In the genomic region with DNA sequence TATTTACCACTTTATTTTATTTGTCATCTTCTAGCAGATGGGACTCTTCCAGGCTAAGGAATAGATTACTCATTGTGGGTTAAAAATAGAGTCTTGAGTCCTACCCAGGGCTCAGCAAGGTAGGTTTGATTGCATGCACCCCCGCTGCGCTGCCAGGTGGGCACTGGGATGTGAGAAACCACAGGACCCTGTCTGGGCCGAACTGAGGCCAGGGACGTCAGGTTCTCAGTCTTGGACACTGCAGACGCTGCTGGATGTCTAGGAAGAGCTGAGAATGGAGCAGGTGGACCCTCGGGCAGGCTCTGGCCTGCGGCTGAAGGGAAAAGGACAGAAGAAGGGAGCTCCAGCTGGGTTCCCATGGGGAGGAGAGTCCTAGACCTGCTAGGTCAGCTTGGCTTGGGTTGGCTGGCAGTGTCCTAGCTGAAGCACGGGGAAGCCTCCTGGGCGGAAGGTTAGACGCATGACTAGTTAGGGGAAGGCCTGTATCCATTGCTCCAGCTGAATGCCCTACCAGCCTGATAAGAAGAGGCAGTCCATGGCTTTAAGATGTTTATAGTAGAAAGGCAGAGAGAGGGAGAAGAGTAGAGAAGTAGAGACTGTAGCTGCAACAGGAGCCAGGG, we compare ENCODE assay signal across 18 mouse cellular contexts.
DNase-seq lines count a peak whose midpoint lies in the region; ATAC-seq and TF ChIP-seq lines count a peak whose summit lies in the region.
"Had no signal": no experiment of that assay in that cellular context is flagged by ENCODE, and none has a peak within 500 bp of the region (broad histone marks: within the 10 kb centered on the region; RNA-seq: fewer than 3 reads in every experiment).

No protein-coding gene starts in this region.

- H3K4me1 ChIP-seq in heart, embryonic 10.5 days = peaks cover 43% of the 10 kb centered on the region
- H3K4me1 ChIP-seq in neural tube, embryonic 12.5 days = peaks cover 11% of the 10 kb centered on the region

- H3K9ac ChIP-seq in neural tube, embryonic 12.5 days = no peak overlapping the region
- H3K9ac ChIP-seq: forebrain, embryonic 15.5 days; hindbrain, embryonic 15.5 days; limb, embryonic 12.5 days; liver, embryonic 14.5 days; midbrain, embryonic 12.5 days had no signal

- no peak for DNase-seq in heart, embryonic 10.5 days (ENCODE audit: low spot score)
- DNase-seq in heart, postnatal 36 days = no peak
- DNase-seq in neural tube, embryonic 10.5 days (ENCODE audit: extremely low spot score, low spot score) = no peak
- peak; percentile 68 to 74 for DNase-seq in cerebellum, postnatal 14 days
- no peak for DNase-seq in layer of hippocampus, adult 2 months (ENCODE audit: low spot score in 2 of 2)
- no peak for DNase-seq in liver
- DNase-seq in adrenal gland, postnatal 25 days = no peak
- DNase-seq: layer of hippocampus, adult 9-11 months; retina, postnatal 1 day had no signal

- H3K4me2 ChIP-seq in neural tube, embryonic 12.5 days (replicated peaks) = no peak overlapping the region
- H3K4me2 ChIP-seq: forebrain, embryonic 15.5 days; hindbrain, embryonic 15.5 days; limb, embryonic 12.5 days; midbrain, embryonic 12.5 days had no signal

- no peak overlapping the region for H3K4me3 ChIP-seq in heart, embryonic 10.5 days
- no peak overlapping the region for H3K4me3 ChIP-seq in neural tube, embryonic 12.5 days
- no peak overlapping the region for H3K4me3 ChIP-seq in layer of hippocampus, adult 2 months
- H3K4me3 ChIP-seq: embryonic facial prominence, embryonic 10.5 days; forebrain, embryonic 15.5 days; hindbrain, embryonic 15.5 days; limb, embryonic 12.5 days; midbrain, embryonic 12.5 days; myocyte had no signal

- ATAC-seq in neural tube, embryonic 12.5 days (ENCODE audit: low FRiP score, low read depth) = no peak
- ATAC-seq: forebrain, embryonic 15.5 days; intestine, postnatal 0 days had no signal

- 92% methylated on average over 10 of the region's 10 CpGs for WGBS in heart, embryonic 10.5 days
- whole genome bisulfite sequencing in neural tube, embryonic 12.5 days = 92% methylated on average over 10 of the region's 10 CpGs

- intact Hi-C loops in heart, postnatal 36 days (cut with DNase I) = no loop called here

- H3K27ac ChIP-seq in heart, embryonic 10.5 days = peak overlapping the region; percentile 24
- H3K27ac ChIP-seq in neural tube, embryonic 12.5 days = 0 out of 2 replicates have a peak overlapping the region, but pooled peaks have one; percentile 2
- no peak overlapping the region for H3K27ac ChIP-seq in layer of hippocampus, adult 2 months
- H3K27ac ChIP-seq: embryonic facial prominence, embryonic 10.5 days; forebrain, embryonic 15.5 days; hindbrain, embryonic 15.5 days; limb, embryonic 12.5 days; liver, embryonic 14.5 days; midbrain, embryonic 12.5 days had no signal

- H3K36me3 ChIP-seq in heart, embryonic 10.5 days = no peaks in the 10 kb centered on the region
- no peaks in the 10 kb centered on the region for H3K36me3 ChIP-seq in neural tube, embryonic 12.5 days
- H3K36me3 ChIP-seq: forebrain, embryonic 15.5 days; hindbrain, embryonic 15.5 days; limb, embryonic 12.5 days; midbrain, embryonic 12.5 days had no signal

- no peaks in the 10 kb centered on the region for H3K9me3 ChIP-seq in heart, embryonic 10.5 days
- no peaks in the 10 kb centered on the region for H3K9me3 ChIP-seq in neural tube, embryonic 12.5 days
- H3K9me3 ChIP-seq: embryonic facial prominence, embryonic 10.5 days; forebrain, embryonic 15.5 days; hindbrain, embryonic 15.5 days; limb, embryonic 12.5 days; midbrain, embryonic 12.5 days had no signal

- no peak for TF ChIP-seq CTCF in layer of hippocampus, adult 2 months (conservative IDR thresholded peaks at IDR 0.05)

- H3K27me3 ChIP-seq in heart, embryonic 10.5 days (ENCODE audit: insufficient read depth, poor library complexity, severe bottlenecking) = no peaks in the 10 kb centered on the region
- H3K27me3 ChIP-seq in neural tube, embryonic 12.5 days (replicated peaks) = no peaks in the 10 kb centered on the region
- H3K27me3 ChIP-seq: forebrain, embryonic 15.5 days; hindbrain, embryonic 15.5 days; limb, embryonic 12.5 days had no signal

Comparison
In these comparisons a context has a peak if more than half of its experiments do, and no peak if none do; other contexts are left out.
1. DNase-seq: peak in cerebellum, postnatal 14 days (2 of 2); none in heart, embryonic 10.5 days (single experiment), heart, postnatal 36 days (0 of 2), neural tube, embryonic 10.5 days (single experiment), layer of hippocampus, adult 2 months (0 of 2), liver (single experiment) and adrenal gland, postnatal 25 days (single experiment).